Mouse (Mus musculus): ENCODE data around the gene Wdr4. TPM values are rescaled to one million over a fixed set of nuclear protein-coding genes. Genes with fewer than 3 reads are reported as not detected.
"Not testable (repeated sequence)": the region's sequence is repeated elsewhere in the genome, so short reads cannot be mapped to it uniquely, and the experiment has no call there.

The Wdr4 gene
- polyA plus RNA-seq, 1 experiment from 2014 or later: 35.7 TPM

DNA sequence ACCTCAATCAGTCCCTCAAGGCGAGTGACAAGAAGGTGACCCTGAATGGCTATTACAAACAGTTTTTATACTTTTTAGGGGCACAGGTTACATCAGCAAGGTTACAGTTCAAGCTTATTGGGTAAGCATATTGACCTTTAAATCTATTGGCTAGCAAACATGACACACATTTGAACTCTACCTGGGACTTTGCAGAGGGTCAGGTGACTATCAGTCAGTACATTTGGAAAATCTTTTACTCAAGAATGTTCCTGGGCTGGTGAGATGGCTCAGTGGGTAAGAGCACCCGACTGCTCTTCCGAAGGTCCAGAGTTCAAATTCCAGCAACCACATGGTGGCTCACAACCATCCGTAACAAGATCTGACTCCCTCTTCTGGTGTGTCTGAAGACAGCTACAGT is 12.6 kb upstream of the Wdr4 start:
- 93% methylated on average over 4 of the region's 4 CpGs for WGBS
- peaks cover 36% of the 10 kb centered on the region for H3K36me3 ChIP-seq
- H3K9me3 ChIP-seq; H3K27me3 ChIP-seq; H3K27ac ChIP-seq; H3K4me2 ChIP-seq; H3K4me3 ChIP-seq; ATAC-seq (ENCODE audit: insufficient number of reproducible peaks, insufficient read depth, low FRiP score, low TSS enrichment, low read depth); H3K9ac ChIP-seq: not testable (repeated sequence)
- H3K4me1 ChIP-seq: peaks cover 10% of the 10 kb centered on the region

- H3K4me2 ChIP-seq: no peak overlapping the region
- H3K27ac ChIP-seq: peak overlapping the region; percentile 57
- WGBS: 80% methylated on average over 14 of the region's 14 CpGs
- peaks cover 10% of the 10 kb centered on the region for H3K4me1 ChIP-seq
- no peak for ATAC-seq (ENCODE audit: insufficient number of reproducible peaks, insufficient read depth, low FRiP score, low TSS enrichment, low read depth)
- H3K27me3 ChIP-seq: no peaks in the 10 kb centered on the region
- no peak overlapping the region for H3K9ac ChIP-seq
- H3K4me3 ChIP-seq: no peak overlapping the region
- no peaks in the 10 kb centered on the region for H3K9me3 ChIP-seq
- H3K36me3 ChIP-seq: peaks cover 43% of the 10 kb centered on the region
Measured at GRCm38 (mm10) chr17:31531441-31532158, 11.8 kb upstream of the Wdr4 start.

DNA sequence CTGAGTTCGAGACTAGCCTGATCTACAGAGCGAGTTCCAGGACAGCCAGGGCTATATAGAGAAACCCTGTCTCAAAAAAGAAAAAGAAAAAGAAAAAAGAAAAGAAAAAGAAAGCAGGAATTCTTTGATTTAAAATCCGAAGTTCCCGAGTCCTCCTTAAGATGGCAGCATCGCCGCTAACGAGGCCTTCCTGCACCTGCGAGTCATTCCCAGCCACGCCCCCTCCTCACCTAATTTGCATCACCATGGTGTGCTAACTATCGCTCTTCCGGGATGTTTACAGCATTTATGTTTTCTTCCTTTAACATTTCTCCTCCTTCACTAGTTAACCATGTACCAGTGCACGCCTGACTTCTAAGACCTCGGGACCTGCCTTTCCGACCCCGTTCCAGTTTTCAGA is 9.5 kb upstream of the Wdr4 start:
- Histone ChIP-seq H3K9me3 (no peaks in the 10 kb centered on the region), H3K27me3 (no peaks in the 10 kb centered on the region), H3K4me1 (no peaks in the 10 kb centered on the region), H3K27ac (no peak overlapping the region), H3K4me3 (no peak overlapping the region), H3K9ac (no peak overlapping the region), H3K36me3 (peaks cover 50% of the 10 kb centered on the region), H3K4me2 (no peak overlapping the region)
- 27% methylated on average over 15 of the region's 15 CpGs for WGBS
- no peak for ATAC-seq (ENCODE audit: insufficient number of reproducible peaks, insufficient read depth, low FRiP score, low TSS enrichment, low read depth)

DNA sequence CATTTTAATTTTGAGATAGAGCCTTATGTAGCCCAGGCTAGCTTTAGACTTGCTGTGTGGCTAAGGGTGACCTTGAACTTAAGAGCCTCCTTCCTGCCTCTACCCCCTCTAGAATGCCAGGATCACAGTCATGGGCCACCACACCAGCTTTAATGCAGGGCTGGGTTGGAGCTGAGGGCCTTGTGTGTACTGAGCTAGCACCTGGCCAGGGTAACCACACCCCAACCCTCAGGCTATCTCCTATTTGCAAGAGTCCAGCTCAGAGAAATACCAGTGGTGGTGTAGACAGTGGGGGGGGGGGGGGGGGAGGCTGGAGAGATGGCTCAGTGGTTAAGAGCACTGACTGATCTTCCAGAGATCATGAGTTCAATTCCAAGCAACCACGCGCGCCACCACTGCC is 6.0 kb upstream of the Wdr4 start:
- Histone ChIP-seq H3K4me3 (no peak overlapping the region), H3K4me1 (peaks cover 20% of the 10 kb centered on the region), H3K9ac (no peak overlapping the region), H3K4me2 (no peak overlapping the region), H3K27me3 (no peaks in the 10 kb centered on the region), H3K36me3 (peaks cover 51% of the 10 kb centered on the region), H3K27ac (no peak overlapping the region), H3K9me3 (no peaks in the 10 kb centered on the region)
- no peak for ATAC-seq (ENCODE audit: insufficient number of reproducible peaks, insufficient read depth, low FRiP score, low TSS enrichment, low read depth)
- WGBS: 100% methylated on average over 3 of the region's 3 CpGs

- Histone ChIP-seq H3K9ac (no peak overlapping the region), H3K27ac (no peak overlapping the region), H3K36me3 (peaks cover 48% of the 10 kb centered on the region), H3K4me3 (no peak overlapping the region), H3K4me1 (peaks cover 23% of the 10 kb centered on the region), H3K27me3 (no peaks in the 10 kb centered on the region), H3K9me3 (no peaks in the 10 kb centered on the region), H3K4me2 (no peak overlapping the region)
- 90% methylated on average over 4 of the region's 4 CpGs for WGBS
- ATAC-seq (ENCODE audit: insufficient number of reproducible peaks, insufficient read depth, low FRiP score, low TSS enrichment, low read depth): no peak
Measured at GRCm38 (mm10) chr17:31525114-31525513, 5.3 kb upstream of the Wdr4 start.

DNA sequence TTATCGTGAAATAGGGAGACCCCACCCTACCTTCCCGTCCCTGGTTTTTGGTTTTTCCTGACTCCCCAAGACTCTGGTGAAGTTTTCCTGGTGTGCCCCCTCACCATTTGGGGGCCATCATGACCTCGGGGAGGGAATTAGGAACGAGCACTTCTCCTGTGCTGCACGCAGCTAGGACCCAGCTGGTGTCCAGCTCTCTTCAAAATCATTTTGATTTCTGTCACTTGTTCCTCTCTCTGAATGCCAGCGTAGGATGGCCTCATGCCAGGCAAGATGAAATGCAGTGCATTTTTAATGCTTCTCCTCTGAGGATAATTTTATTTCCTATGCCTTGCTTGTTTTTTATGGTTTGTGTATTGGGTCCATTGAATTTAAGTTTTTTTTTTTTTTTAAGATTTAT is 2.2 kb upstream of the Wdr4 start:
- Histone ChIP-seq H3K4me3 (no peak overlapping the region), H3K9me3 (no peaks in the 10 kb centered on the region), H3K36me3 (peaks cover 23% of the 10 kb centered on the region), H3K4me2 (0 out of 2 replicates have a peak overlapping the region, but pooled peaks have one; percentile 73), H3K9ac (no peak overlapping the region), H3K27ac (no peak overlapping the region), H3K27me3 (no peaks in the 10 kb centered on the region), H3K4me1 (peaks cover 23% of the 10 kb centered on the region)
- WGBS: 84% methylated on average over 6 of the region's 6 CpGs
- no peak for ATAC-seq (ENCODE audit: insufficient number of reproducible peaks, insufficient read depth, low FRiP score, low TSS enrichment, low read depth)

DNA sequence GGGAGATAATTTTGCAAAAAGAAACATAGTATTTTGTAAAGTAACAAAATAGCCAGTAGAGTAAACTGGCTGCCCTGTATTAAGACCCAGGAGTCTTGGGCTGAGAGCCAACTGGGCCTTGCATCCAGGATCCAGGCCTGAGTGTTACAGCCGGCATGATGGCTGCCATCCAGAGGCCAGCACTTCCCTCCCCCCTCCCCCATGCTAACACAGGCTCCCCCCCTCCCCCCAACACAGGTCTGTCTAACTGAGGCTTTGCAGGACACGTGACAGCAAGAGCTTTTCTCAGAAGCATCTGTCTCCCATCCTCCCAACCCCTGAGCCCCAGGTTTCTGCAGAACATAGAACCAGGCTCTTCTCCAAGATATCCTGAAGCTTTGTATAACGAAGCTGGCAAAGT is 1.1 kb upstream of the Wdr4 start:
- Histone ChIP-seq H3K9me3 (no peaks in the 10 kb centered on the region), H3K4me1 (peaks cover 23% of the 10 kb centered on the region), H3K27ac (no peak overlapping the region), H3K4me2 (peak overlapping the region; percentile 73), H3K27me3 (no peaks in the 10 kb centered on the region), H3K9ac (peak overlapping the region; percentile 84), H3K4me3 (peak overlapping the region; percentile 84), H3K36me3 (peaks cover 19% of the 10 kb centered on the region)
- 14% methylated on average over 3 of the region's 3 CpGs for WGBS
- ATAC-seq (ENCODE audit: insufficient number of reproducible peaks, insufficient read depth, low FRiP score, low TSS enrichment, low read depth): no peak

DNA sequence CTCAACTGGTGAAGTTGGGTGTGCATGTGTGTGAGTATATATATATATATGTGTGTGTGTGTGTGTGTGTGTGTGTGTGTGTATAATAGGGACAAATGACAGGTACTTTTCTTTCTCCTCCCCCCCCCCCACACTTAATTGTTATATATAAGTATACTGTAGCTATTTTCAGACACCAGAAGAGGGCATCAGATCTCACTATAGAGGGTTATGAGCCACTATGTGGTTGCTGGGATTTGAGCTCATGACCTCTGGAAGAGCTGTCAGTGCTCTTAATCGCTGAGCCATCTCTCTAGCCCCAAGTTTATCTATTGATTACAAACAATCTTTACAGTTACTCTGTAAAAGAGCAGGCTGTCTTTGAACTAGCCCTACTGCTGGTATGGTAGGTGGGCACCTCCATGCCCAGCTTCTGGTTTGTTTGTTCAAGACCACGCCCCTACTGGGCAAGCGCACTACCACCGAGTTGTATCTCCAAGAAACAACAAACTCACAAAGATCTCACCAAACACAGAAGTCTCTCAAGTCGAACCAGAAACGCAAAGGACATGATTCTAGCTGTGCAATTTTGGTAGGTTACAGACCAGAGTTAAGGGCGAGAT is 335 bp downstream of the Wdr4 start:
- H3K27ac ChIP-seq: peak overlapping the region; percentile 60; the same call in 1 of the 2 replicates
- 3% methylated on average over 7 of the region's 7 CpGs for WGBS
- H3K9ac ChIP-seq: 0 out of 2 replicates have a peak overlapping the region, but pooled peaks have one; percentile 21

DNA sequence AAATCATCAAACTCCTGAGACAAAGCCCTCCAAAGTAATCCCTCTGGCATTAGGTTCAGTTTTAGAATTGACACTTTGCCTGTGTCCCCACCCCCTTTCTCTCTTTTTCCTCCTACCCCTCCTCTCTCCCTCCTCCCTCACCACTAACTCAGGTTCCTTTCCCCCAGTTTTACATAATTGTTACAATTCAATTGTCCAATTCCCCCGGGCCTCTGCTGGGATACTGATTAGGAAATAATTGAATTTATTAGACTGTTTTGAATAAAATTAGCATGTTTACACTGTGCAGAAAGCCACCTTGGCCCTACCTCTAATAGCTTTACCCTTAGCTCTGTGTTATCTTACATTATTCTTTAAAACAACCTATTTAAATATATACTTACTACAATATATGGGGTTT is 5.1 kb downstream of the Wdr4 start:
- ATAC-seq (ENCODE audit: insufficient number of reproducible peaks, insufficient read depth, low FRiP score, low TSS enrichment, low read depth): no peak
- H3K4me3 ChIP-seq: no peak overlapping the region
- H3K4me2 ChIP-seq: no peak overlapping the region
- no peak overlapping the region for H3K27ac ChIP-seq
- WGBS: 36% methylated on average over 1 of the region's 1 CpGs
- no peak overlapping the region for H3K9ac ChIP-seq
- H3K9me3 ChIP-seq: no peaks in the 10 kb centered on the region
- peaks cover 4% of the 10 kb centered on the region for H3K36me3 ChIP-seq
- H3K4me1 ChIP-seq: peaks cover 15% of the 10 kb centered on the region
- no peaks in the 10 kb centered on the region for H3K27me3 ChIP-seq

More for the DNA sequence above, 335 bp downstream of the Wdr4 start:
- ATAC-seq (ENCODE audit: insufficient number of reproducible peaks, insufficient read depth, low FRiP score, low TSS enrichment, low read depth): peak; percentile 23; the same call in 1 of the 2 replicates
- peak overlapping the region; percentile 73 for H3K4me2 ChIP-seq
- H3K36me3 ChIP-seq: peaks cover 13% of the 10 kb centered on the region
- H3K4me3 ChIP-seq: peak overlapping the region; percentile 84
- H3K27me3 ChIP-seq: no peaks in the 10 kb centered on the region
- H3K4me1 ChIP-seq: peaks cover 23% of the 10 kb centered on the region
- H3K9me3 ChIP-seq: no peaks in the 10 kb centered on the region

- Histone ChIP-seq H3K9me3 (no peaks in the 10 kb centered on the region), H3K36me3 (peaks cover 25% of the 10 kb centered on the region), H3K9ac (peak overlapping the region; percentile 82), H3K4me2 (peak overlapping the region; percentile 75), H3K27ac (peak overlapping the region; percentile 90; the same call in 1 of the 2 replicates), H3K4me1 (peaks cover 15% of the 10 kb centered on the region), H3K27me3 (no peaks in the 10 kb centered on the region), H3K4me3 (peak overlapping the region; percentile 86)
- 22% methylated on average over 6 of the region's 6 CpGs for WGBS
- 0 out of 2 replicates have a peak, but pooled peaks have one; percentile 7 for ATAC-seq (ENCODE audit: insufficient number of reproducible peaks, insufficient read depth, low FRiP score, low TSS enrichment, low read depth)
Measured at GRCm38 (mm10) chr17:31512593-31512992, 7.2 kb downstream of the Wdr4 start.

DNA sequence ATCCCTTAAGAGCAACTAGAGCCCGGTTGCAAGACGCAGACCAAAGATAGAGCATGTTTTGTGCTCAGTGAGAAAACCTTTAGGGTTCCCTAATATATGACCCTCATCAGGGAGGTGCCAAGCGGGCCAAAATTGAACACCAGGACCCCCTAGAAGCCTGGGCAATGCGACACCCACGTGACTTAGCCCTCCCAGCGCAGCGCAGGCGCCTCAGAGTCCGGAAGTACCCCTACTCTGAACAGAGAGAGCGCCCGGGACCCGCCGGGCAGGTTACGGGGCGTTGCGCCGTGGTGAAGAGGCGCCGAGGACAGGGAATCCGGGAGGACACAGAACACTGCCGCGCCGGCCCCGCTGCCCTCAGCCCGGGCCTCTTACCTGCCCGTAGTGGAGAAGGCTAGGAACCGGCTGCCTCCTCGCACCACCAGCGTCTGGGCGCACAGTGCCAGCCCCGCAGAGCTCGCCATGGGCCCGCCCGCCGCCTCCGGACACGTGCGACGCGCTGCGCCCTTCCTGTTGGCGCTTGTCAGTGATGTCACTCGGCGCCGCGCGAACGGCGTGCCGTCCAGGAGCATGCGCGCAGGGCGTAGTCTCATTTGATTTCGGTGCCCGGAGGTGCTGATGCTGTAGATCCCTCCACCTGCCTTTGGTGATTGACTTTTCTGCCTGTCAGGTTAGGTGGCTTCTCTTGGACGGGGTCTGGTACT is 7.8 kb downstream of the Wdr4 start:
- Histone ChIP-seq H3K4me3 (peak overlapping the region; percentile 86), H3K4me1 (peaks cover 15% of the 10 kb centered on the region), H3K4me2 (peak overlapping the region; percentile 75), H3K9ac (peak overlapping the region; percentile 82), H3K36me3 (peaks cover 31% of the 10 kb centered on the region), H3K27ac (peak overlapping the region; percentile 90), H3K9me3 (no peaks in the 10 kb centered on the region), H3K27me3 (no peaks in the 10 kb centered on the region)
- under 1% methylated on average over 56 of the region's 56 CpGs for WGBS
- peak; percentile 93 for ATAC-seq (ENCODE audit: insufficient number of reproducible peaks, insufficient read depth, low FRiP score, low TSS enrichment, low read depth)

Measured in embryonic facial prominence, embryonic 13.5 days (tissue).